Mouse (Mus musculus) hindbrain, postnatal 0 days (tissue): ENCODE measurements around the gene Dctn3. TPM values are rescaled to one million over a fixed set of nuclear protein-coding genes. Genes with fewer than 3 reads are reported as not detected.
A peak's percentile ranks its signal among the peaks of the same experiment; 100 is the strongest.

Experiments
- ATAC-seq: fragments of 200-750 bp; cut with Nextera tagmentation; 2 replicates; pipeline ENCODE4 v1.8.0; 2017; ENCODE audit warnings: mild to moderate bottlenecking, moderate TSS enrichment, moderate library complexity
- DNase-seq: peaks from one replicate; pipeline ENCODE4 v3.0.0-alpha.2; 2015; ENCODE audit warnings: low spot score
- H3K27ac ChIP-seq: fragments of 300-500 bp; sonication (generic); 2 replicates; pipeline ENCODE4 v1.5.1; 2014; ENCODE audit warnings: mild to moderate bottlenecking
- H3K27me3 ChIP-seq: fragments of 300-500 bp; sonication (generic); 2 replicates; pipeline ENCODE4 v1.6.1; 2014; ENCODE audit warnings: low read length, mixed read lengths; ENCODE audit not compliant: insufficient read depth
- H3K36me3 ChIP-seq: fragments of 300-500 bp; sonication (generic); 2 replicates; pipeline ENCODE4 v1.6.1; 2014; ENCODE audit warnings: low read length, mixed read lengths; ENCODE audit not compliant: insufficient read depth
- H3K4me1 ChIP-seq: fragments of 300-500 bp; sonication (generic); 2 replicates; pipeline ENCODE4 v1.6.1; 2014; ENCODE audit warnings: antibody characterized with exemption, low read length, mixed read lengths; ENCODE audit not compliant: insufficient read depth
- H3K4me2 ChIP-seq: fragments of 300-500 bp; sonication (generic); 2 replicates; pipeline ENCODE4 v1.6.1; 2014; ENCODE audit warnings: low read depth, mild to moderate bottlenecking, low read length, moderate library complexity, mixed read lengths
- H3K4me3 ChIP-seq: fragments of 300-500 bp; sonication (generic); 2 replicates; pipeline ENCODE4 v1.5.1; 2014; ENCODE audit warnings: low read length
- H3K9ac ChIP-seq: fragments of 300-500 bp; sonication (generic); replicated peaks from 2 replicates; pipeline ENCODE4 v1.6.1; 2014; ENCODE audit warnings: mild to moderate bottlenecking, low read length, moderate library complexity, mixed read lengths
- H3K9me3 ChIP-seq: fragments of 300-500 bp; sonication (generic); 2 replicates; pipeline ENCODE4 v1.6.1; 2016; ENCODE audit warnings: low read length, mixed read lengths
- CTCF ChIP-seq: IDR thresholded peaks from 2 replicates; pipeline ENCODE4 v1.5.1; 2016; ENCODE audit warnings: antibody characterized with exemption, control low read depth, low read depth
- WGBS: fragments of 180-500 bp; shearing (Covaris S2); extraction: QIAGEN DNeasy Blood & Tissue Kit; methylation state at CpG from one replicate; pipeline ENCODE4 v1.1.7; 2014; 5-methylcytosine and 5-hydroxymethylcytosine counted together
- polyA plus RNA-seq: library from polyadenylated mRNA; unstranded; fragments of >200 nt; fragmentation: Nextera tagmentation; extraction: Ambion mirVana; gene quantifications from 2 replicates; pipeline ENCODE4 v1.2.1, GENCODE M21; 2015
- total RNA-seq: library from RNA; depleted of rRNA; stranded (reverse); fragments of >200 nt; gene quantifications from 2 replicates; pipeline ENCODE4 v1.2.3, GENCODE M21; 2014

Gene Dctn3
- total and polyA plus RNA-seq, 2 experiments from 2014 or later = 147 to 316 TPM

DNA sequence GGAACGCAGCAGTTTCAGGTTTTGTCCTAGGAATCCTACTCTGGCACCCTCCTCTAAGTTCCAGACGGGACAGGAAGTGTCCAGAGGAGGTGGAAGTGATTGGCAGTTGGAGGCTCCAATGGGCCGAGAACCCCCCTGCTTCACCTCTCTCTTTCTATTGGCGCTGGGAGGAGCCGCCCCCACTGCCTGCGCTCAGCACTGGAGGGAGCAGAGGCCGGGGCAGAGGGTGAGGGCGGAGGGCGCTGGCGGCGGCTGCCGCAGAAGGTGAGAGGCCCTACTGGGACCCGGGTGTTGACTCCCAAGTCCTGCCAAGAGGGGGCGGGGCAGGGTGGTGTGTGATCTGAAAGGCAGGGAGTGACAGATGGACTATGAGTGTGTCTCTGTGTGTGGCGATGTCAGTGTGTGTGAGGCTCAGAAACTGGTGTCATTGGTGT lies 37.3 kb upstream of the Dctn3 start:
- peak overlapping the region; percentile 34 for H3K9ac ChIP-seq
- H3K4me1 ChIP-seq = peaks cover 21% of the 10 kb centered on the region
- ATAC-seq (peak; percentile 83), DNase-seq (peak; percentile 80)
- H3K36me3 ChIP-seq = no peaks in the 10 kb centered on the region
- no peaks in the 10 kb centered on the region for H3K9me3 ChIP-seq
- peak; percentile 24; the same call in 1 of the 2 replicates for TF ChIP-seq CTCF
- H3K27ac ChIP-seq = peak overlapping the region; percentile 63
- 2% methylated on average over 15 of the region's 15 CpGs for WGBS
- H3K27me3 ChIP-seq = no peaks in the 10 kb centered on the region
- H3K4me3 ChIP-seq = peak overlapping the region; percentile 35
- peak overlapping the region; percentile 53 for H3K4me2 ChIP-seq

DNA sequence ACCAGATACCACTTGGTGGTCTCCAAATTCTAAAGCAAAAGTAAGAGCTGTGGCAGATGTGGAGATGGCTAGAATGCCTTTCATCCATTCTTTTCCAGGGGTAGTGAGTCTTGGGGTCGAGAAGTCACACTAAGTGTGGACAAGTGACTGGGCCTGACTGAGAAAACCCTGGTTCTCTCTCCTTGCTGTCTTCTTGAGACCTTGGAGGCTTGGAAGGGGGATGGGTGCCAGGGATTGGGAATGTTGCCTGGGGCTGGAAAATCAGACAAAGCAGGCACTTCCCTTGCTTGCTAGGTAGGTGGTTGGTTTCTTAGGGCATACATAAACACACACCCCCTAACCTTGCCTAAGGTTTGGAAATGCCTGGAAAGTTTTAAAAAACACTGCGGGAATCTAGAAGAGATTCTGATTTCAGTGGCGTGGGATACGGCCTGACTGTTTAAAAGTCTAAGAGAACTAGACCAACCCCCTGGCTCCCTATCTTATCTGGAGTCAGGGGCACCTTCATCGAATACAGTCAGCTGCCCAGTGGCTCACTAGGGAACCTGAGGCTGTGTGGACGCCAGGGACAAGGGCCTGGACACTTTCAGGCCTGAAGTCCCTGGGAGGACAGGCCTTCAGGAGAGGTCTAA lies 36.8 kb upstream of the Dctn3 start:
- Histone ChIP-seq H3K4me2 (peak overlapping the region; percentile 53), H3K9ac (peak overlapping the region; percentile 34; the same call in 1 of the 2 replicates), H3K27me3 (no peaks in the 10 kb centered on the region), H3K9me3 (no peaks in the 10 kb centered on the region), H3K27ac (peak overlapping the region; percentile 63), H3K4me1 (peaks cover 21% of the 10 kb centered on the region), H3K4me3 (peak overlapping the region; percentile 35), H3K36me3 (no peaks in the 10 kb centered on the region)
- WGBS = 40% methylated on average over 6 of the region's 6 CpGs
- DNase-seq = no peak
- no peak for ATAC-seq
- TF ChIP-seq CTCF = no peak

DNA sequence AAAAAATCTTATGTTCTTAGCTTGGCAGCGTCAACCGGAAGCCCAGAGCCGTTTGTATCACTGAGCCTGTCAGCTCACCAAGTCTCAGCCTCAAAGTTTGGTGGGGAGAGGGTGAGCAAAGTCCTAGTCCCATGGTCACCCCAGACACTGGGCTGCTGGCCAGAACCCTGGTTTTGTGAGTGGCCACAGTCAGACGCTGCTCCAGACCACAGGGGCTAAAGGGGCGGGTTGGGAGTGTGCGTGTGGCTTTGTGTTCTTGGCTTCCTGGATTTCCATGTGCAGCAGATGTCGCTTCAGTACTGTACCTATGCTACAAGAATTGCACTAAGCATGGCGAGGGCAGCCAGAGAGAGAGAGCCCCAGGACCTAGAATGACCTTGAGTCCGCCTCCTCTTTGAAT lies 36.2 kb upstream of the Dctn3 start:
- TF ChIP-seq CTCF = no peak
- no peak overlapping the region for H3K4me2 ChIP-seq
- H3K36me3 ChIP-seq = no peaks in the 10 kb centered on the region
- no peak for ATAC-seq
- peak; percentile 43 for DNase-seq
- 67% methylated on average over 9 of the region's 9 CpGs for WGBS
- no peak overlapping the region for H3K4me3 ChIP-seq
- H3K9ac ChIP-seq = no peak overlapping the region
- no peaks in the 10 kb centered on the region for H3K9me3 ChIP-seq
- peak overlapping the region; percentile 63 for H3K27ac ChIP-seq
- H3K4me1 ChIP-seq = peaks cover 21% of the 10 kb centered on the region
- H3K27me3 ChIP-seq = no peaks in the 10 kb centered on the region

- 94% methylated on average over 4 of the region's 4 CpGs for WGBS
- no peaks in the 10 kb centered on the region for H3K9me3 ChIP-seq
- no peak for TF ChIP-seq CTCF
- no peak overlapping the region for H3K4me3 ChIP-seq
- no peaks in the 10 kb centered on the region for H3K36me3 ChIP-seq
- H3K9ac ChIP-seq = no peak overlapping the region
- ATAC-seq = no peak
- H3K4me1 ChIP-seq = peaks cover 21% of the 10 kb centered on the region
- 0 out of 2 replicates have a peak overlapping the region, but pooled peaks have one; percentile 63 for H3K27ac ChIP-seq
- no peaks in the 10 kb centered on the region for H3K27me3 ChIP-seq
- H3K4me2 ChIP-seq = no peak overlapping the region
- no peak for DNase-seq
Observed at GRCm38 (mm10) chr4:41758701-41759100, 35.7 kb upstream of the Dctn3 start.

DNA sequence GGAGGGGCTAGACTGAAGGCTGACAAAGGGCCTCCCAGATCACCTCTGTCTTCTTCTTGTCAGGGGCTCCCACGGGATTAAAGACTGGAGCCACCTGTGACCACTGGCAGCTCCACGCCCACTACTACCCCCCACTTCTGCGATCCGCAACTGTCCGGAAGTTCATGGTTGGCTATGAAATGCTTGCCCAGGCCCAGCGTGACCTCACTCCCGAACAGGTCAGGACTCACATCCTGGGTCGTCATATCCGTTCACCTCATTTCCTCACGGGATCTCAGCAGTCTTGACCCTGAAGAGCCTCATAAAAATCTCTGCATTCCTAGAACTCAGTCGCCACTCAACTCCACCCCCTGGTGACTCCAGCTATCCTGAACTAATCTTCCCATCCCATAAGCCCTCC lies 35.1 kb upstream of the Dctn3 start:
- Histone ChIP-seq H3K27me3 (no peaks in the 10 kb centered on the region), H3K27ac (no peak overlapping the region), H3K4me1 (peaks cover 21% of the 10 kb centered on the region), H3K9ac (no peak overlapping the region), H3K4me3 (no peak overlapping the region), H3K36me3 (no peaks in the 10 kb centered on the region), H3K4me2 (no peak overlapping the region), H3K9me3 (no peaks in the 10 kb centered on the region)
- DNase-seq (no peak), ATAC-seq (no peak)
- no peak for TF ChIP-seq CTCF
- 82% methylated on average over 11 of the region's 11 CpGs for WGBS

GRCm38 (mm10) chr4:41757321-41757720 lies 34.4 kb upstream of the Dctn3 start:
- Histone ChIP-seq H3K4me2 (no peak overlapping the region), H3K27ac (no peak overlapping the region), H3K9me3 (no peaks in the 10 kb centered on the region), H3K36me3 (no peaks in the 10 kb centered on the region), H3K9ac (no peak overlapping the region), H3K27me3 (no peaks in the 10 kb centered on the region), H3K4me1 (peaks cover 21% of the 10 kb centered on the region), H3K4me3 (no peak overlapping the region)
- DNase-seq (no peak), ATAC-seq (no peak)
- TF ChIP-seq CTCF = no peak
- 88% methylated on average over 13 of the region's 13 CpGs for WGBS

GRCm38 (mm10) chr4:41756440-41756839 lies 33.5 kb upstream of the Dctn3 start:
- TF ChIP-seq CTCF = no peak
- Histone ChIP-seq H3K4me2 (peak overlapping the region; percentile 95), H3K27ac (no peak overlapping the region), H3K4me1 (peaks cover 21% of the 10 kb centered on the region), H3K4me3 (peak overlapping the region; percentile 76), H3K27me3 (no peaks in the 10 kb centered on the region), H3K9ac (peak overlapping the region; percentile 48; the same call in 1 of the 2 replicates), H3K9me3 (no peaks in the 10 kb centered on the region), H3K36me3 (no peaks in the 10 kb centered on the region)
- ATAC-seq = no peak
- 78% methylated on average over 8 of the region's 8 CpGs for WGBS
- DNase-seq = no peak
